14 mouse cellular contexts compared by ENCODE assay signal in the genomic region with DNA sequence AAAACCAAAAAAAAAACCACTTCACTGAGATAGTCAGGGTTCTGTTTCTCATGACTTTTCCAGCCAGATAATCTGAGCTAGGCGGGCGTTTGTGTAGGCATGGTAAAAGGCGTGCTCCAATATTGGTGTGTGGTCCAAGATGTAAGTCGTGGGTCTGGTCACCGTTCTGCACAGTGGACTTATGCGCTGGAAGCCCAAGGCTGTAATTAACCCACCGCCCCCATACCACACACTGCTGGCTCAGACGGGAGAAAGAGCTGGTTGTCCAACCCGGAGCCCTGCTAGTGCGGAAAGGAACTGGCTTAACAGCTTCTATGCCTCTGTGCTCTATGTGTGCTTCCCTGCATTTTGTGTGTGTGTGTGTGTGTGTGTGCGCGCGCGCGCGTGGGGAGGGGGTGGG. TPM values are rescaled to one million over a fixed set of nuclear protein-coding genes. Genes with fewer than 3 reads are reported as not detected.
DNase-seq lines count a peak whose midpoint lies in the region; ATAC-seq and TF ChIP-seq lines count a peak whose summit lies in the region.
"Had no signal": no experiment of that assay in that cellular context is flagged by ENCODE, and none has a peak within 500 bp of the region (broad histone marks: within the 10 kb centered on the region; RNA-seq: fewer than 3 reads in every experiment).

No protein-coding gene starts in this region.

- H3K27me3 ChIP-seq in heart, embryonic 10.5 days (ENCODE audit: insufficient read depth, poor library complexity, severe bottlenecking) = peaks cover 71% of the 10 kb centered on the region
- H3K27me3 ChIP-seq in kidney, embryonic 16.5 days (ENCODE audit: insufficient read depth, low read length) = peaks cover 74% of the 10 kb centered on the region
- H3K27me3 ChIP-seq in embryonic facial prominence, embryonic 13.5 days = peaks cover 81% of the 10 kb centered on the region

- no peak for DNase-seq in heart, embryonic 10.5 days (ENCODE audit: low spot score)
- no peak for DNase-seq in heart, adult 9 months (ENCODE audit: low spot score in 2 of 2)
- no peak for DNase-seq in kidney, postnatal 14 days
- peak; percentile 47 for DNase-seq in brain, embryonic 14.5 days (ENCODE audit: low read depth)
- DNase-seq in urinary bladder, postnatal 25 days (ENCODE audit: low spot score) = no peak
- DNase-seq: cerebellum, adult 11 months; lung, postnatal 14 days had no signal

- 13% methylated on average over 16 of the region's 16 CpGs for WGBS in heart, embryonic 10.5 days
- 6% methylated on average over 16 of the region's 16 CpGs for WGBS in kidney, embryonic 16.5 days
- WGBS in embryonic facial prominence, embryonic 13.5 days = 1% methylated on average over 16 of the region's 16 CpGs

- peak; percentile 27; the same call in 1 of the 2 replicates for ATAC-seq in kidney, embryonic 16.5 days (ENCODE audit: low FRiP score, low TSS enrichment)
- ATAC-seq in embryonic facial prominence, embryonic 13.5 days (ENCODE audit: insufficient number of reproducible peaks, insufficient read depth, low FRiP score, low TSS enrichment, low read depth) = no peak
- ATAC-seq: intestine, postnatal 0 days had no signal

- H3K4me3 ChIP-seq in heart, embryonic 10.5 days = peak overlapping the region; percentile 41; the same call in 1 of the 2 replicates
- no peak overlapping the region for H3K4me3 ChIP-seq in kidney, embryonic 16.5 days (ENCODE audit: low read length)
- H3K4me3 ChIP-seq in embryonic facial prominence, embryonic 13.5 days = no peak overlapping the region
- H3K4me3 ChIP-seq: midbrain, embryonic 12.5 days; neural tube, embryonic 12.5 days had no signal

- no peak overlapping the region for H3K27ac ChIP-seq in heart, embryonic 10.5 days
- H3K27ac ChIP-seq in kidney, embryonic 16.5 days (ENCODE audit: low read length) = no peak overlapping the region
- no peak overlapping the region for H3K27ac ChIP-seq in embryonic facial prominence, embryonic 13.5 days
- H3K27ac ChIP-seq: hindbrain, embryonic 14.5 days; midbrain, embryonic 12.5 days; neural tube, embryonic 12.5 days had no signal

- no peak for TF ChIP-seq CTCF in brain, embryonic 14.5 days (IDR thresholded peaks at IDR 0.05; ENCODE audit: borderline replicate concordance, extremely low read depth, insufficient read depth, insufficient read length)

- H3K4me1 ChIP-seq in heart, embryonic 10.5 days = peaks cover 9% of the 10 kb centered on the region; the same call in 1 of the 2 replicates
- 0 out of 2 replicates have a peak, but pooled peaks cover 8% of the 10 kb centered on the region for H3K4me1 ChIP-seq in kidney, embryonic 16.5 days (ENCODE audit: insufficient read depth, low read length)
- H3K4me1 ChIP-seq in embryonic facial prominence, embryonic 13.5 days = peaks cover 11% of the 10 kb centered on the region
- H3K4me1 ChIP-seq: neural tube, embryonic 12.5 days had no signal

- no peaks in the 10 kb centered on the region for H3K36me3 ChIP-seq in heart, embryonic 10.5 days
- H3K36me3 ChIP-seq in kidney, embryonic 16.5 days (ENCODE audit: insufficient read depth, low read length) = no peaks in the 10 kb centered on the region
- H3K36me3 ChIP-seq in embryonic facial prominence, embryonic 13.5 days = no peaks in the 10 kb centered on the region
- H3K36me3 ChIP-seq: midbrain, embryonic 12.5 days; neural tube, embryonic 12.5 days had no signal

- TF ChIP-seq POLR2A in brain, embryonic 14.5 days (IDR thresholded peaks at IDR 0.05; ENCODE audit: borderline replicate concordance, extremely low read depth, insufficient read depth, insufficient read length, poor library complexity, severe bottlenecking) = no peak

- H3K9me3 ChIP-seq in heart, embryonic 10.5 days = no peaks in the 10 kb centered on the region
- H3K9me3 ChIP-seq in kidney, embryonic 16.5 days (ENCODE audit: low read length) = no peaks in the 10 kb centered on the region
- no peaks in the 10 kb centered on the region for H3K9me3 ChIP-seq in embryonic facial prominence, embryonic 13.5 days
- H3K9me3 ChIP-seq: midbrain, embryonic 12.5 days; neural tube, embryonic 12.5 days had no signal

- no peak overlapping the region for H3K4me2 ChIP-seq in kidney, embryonic 16.5 days (replicated peaks; ENCODE audit: low read depth, low read length)
- peak overlapping the region; percentile 2; the same call in 1 of the 2 replicates for H3K4me2 ChIP-seq in embryonic facial prominence, embryonic 13.5 days
- H3K4me2 ChIP-seq: hindbrain, embryonic 14.5 days; midbrain, embryonic 12.5 days; neural tube, embryonic 12.5 days had no signal

- no peak overlapping the region for H3K9ac ChIP-seq in kidney, embryonic 16.5 days (replicated peaks; ENCODE audit: low read length)
- no peak overlapping the region for H3K9ac ChIP-seq in embryonic facial prominence, embryonic 13.5 days
- H3K9ac ChIP-seq: hindbrain, embryonic 14.5 days; midbrain, embryonic 12.5 days; neural tube, embryonic 12.5 days had no signal

RNA-seq across cellular contexts. Expression of gene Eomes, which starts 8.7 kb away (rescaled TPM):
- 0.11 and 0.13 TPM in 2 replicates for polyA plus RNA-seq in heart, embryonic 10.5 days (2016; fragmentation: Nextera tagmentation; extraction: Ambion mirVana)
- polyA plus RNA-seq in kidney, embryonic 16.5 days (2015; fragmentation: Nextera tagmentation; extraction: Ambion mirVana) = 0.06 TPM in 1 of 2 replicates, not detected in the other
- polyA plus RNA-seq in brain, embryonic 14.5 days (2012; rRNA removed) = 12.6 and 33.7 TPM in 2 replicates
- polyA plus RNA-seq in embryonic facial prominence, embryonic 13.5 days (2015; fragmentation: Nextera tagmentation; extraction: Ambion mirVana) = 0.10 and 0.20 TPM in 2 replicates
- polyA plus RNA-seq: intestine, postnatal 0 days; liver, embryonic 16.5 days had no signal

RNA-seq across cellular contexts. Expression of gene Golga4, which starts 36.8 kb away (rescaled TPM):
- polyA plus RNA-seq in heart, embryonic 10.5 days (2016; fragmentation: Nextera tagmentation; extraction: Ambion mirVana) = 55.0 and 60.0 TPM in 2 replicates
- 55.1 and 63.6 TPM in 2 replicates for polyA plus RNA-seq in kidney, embryonic 16.5 days (2015; fragmentation: Nextera tagmentation; extraction: Ambion mirVana)
- polyA plus RNA-seq in brain, embryonic 14.5 days (2012; rRNA removed) = 44.5 and 60.5 TPM in 2 replicates
- 54.2 and 55.2 TPM in 2 replicates for polyA plus RNA-seq in embryonic facial prominence, embryonic 13.5 days (2015; fragmentation: Nextera tagmentation; extraction: Ambion mirVana)

Comparison
In these comparisons a context has a peak if more than half of its experiments do, and no peak if none do; other contexts are left out.
1. RNA of gene Eomes, which starts 8.7 kb away (polyA plus RNA-seq): 12.6 to 33.7 TPM in brain, embryonic 14.5 days; 0.10 to 0.20 TPM in embryonic facial prominence, embryonic 13.5 days, 0.11 to 0.13 TPM in heart, embryonic 10.5 days and 0.06 TPM in kidney, embryonic 16.5 days; every median in the first group is over 10 times any median in the second.